Mouse (Mus musculus) liver, embryonic 16.5 days (tissue): ENCODE measurements around the gene Cep68. TPM values are rescaled to one million over a fixed set of nuclear protein-coding genes. Genes with fewer than 3 reads are reported as not detected.

Experiments used
- ATAC-seq: fragments of 200-750 bp; cut with Nextera tagmentation; 2 replicates; pipeline ENCODE4 v1.8.0; 2017; ENCODE audit warnings: low read depth, mild to moderate bottlenecking, moderate number of reproducible peaks, moderate library complexity
- H3K27ac ChIP-seq: fragments of 300-500 bp; sonication (generic); 2 replicates; pipeline ENCODE4 v1.5.1; 2014; ENCODE audit warnings: mild to moderate bottlenecking, low read length
- H3K27me3 ChIP-seq: fragments of 300-500 bp; sonication (generic); 2 replicates; pipeline ENCODE4 v1.6.1; 2014; ENCODE audit warnings: low read depth, low read length, mixed read lengths; ENCODE audit not compliant: control insufficient read depth, insufficient read depth
- H3K36me3 ChIP-seq: fragments of 300-500 bp; sonication (generic); 2 replicates; pipeline ENCODE4 v1.6.1; 2014; ENCODE audit warnings: mild to moderate bottlenecking; ENCODE audit not compliant: control insufficient read depth, insufficient read depth
- H3K4me1 ChIP-seq: fragments of 300-500 bp; sonication (generic); 2 replicates; pipeline ENCODE4 v1.6.1; 2014; ENCODE audit warnings: low read depth, low read length, mixed read lengths; ENCODE audit not compliant: control insufficient read depth
- H3K4me2 ChIP-seq: fragments of 300-500 bp; sonication (generic); 2 replicates; pipeline ENCODE4 v1.6.1; 2014; ENCODE audit warnings: low read depth, low read length, mixed read lengths
- H3K4me3 ChIP-seq: fragments of 300-500 bp; sonication (generic); 2 replicates; pipeline ENCODE4 v1.5.1; 2014; ENCODE audit warnings: low read depth, mild to moderate bottlenecking, low read length
- H3K9ac ChIP-seq: fragments of 300-500 bp; sonication (generic); 2 replicates; pipeline ENCODE4 v1.6.1; 2014; ENCODE audit warnings: low read depth, low read length
- H3K9me3 ChIP-seq: fragments of 300-500 bp; sonication (generic); replicated peaks from 2 replicates; pipeline ENCODE4 v1.6.1; 2016; ENCODE audit warnings: low read length; ENCODE audit not compliant: control insufficient read depth
- WGBS: fragments of 180-500 bp; shearing (Covaris S2); extraction: QIAGEN DNeasy Blood & Tissue Kit; methylation state at CpG from one replicate; pipeline ENCODE4 v1.1.7; 2014; ENCODE audit not compliant: insufficient replicate concordance; 5-methylcytosine and 5-hydroxymethylcytosine counted together
- polyA plus RNA-seq: library from polyadenylated mRNA; unstranded; fragments of >200 nt; fragmentation: Nextera tagmentation; extraction: Ambion mirVana; gene quantifications from 2 replicates; pipeline ENCODE4 v1.2.1, GENCODE M21; 2015

Gene Cep68
- polyA plus RNA-seq, 1 experiment from 2014 or later: 7.4 TPM

GRCm38 (mm10) chr11:20244336-20245290 is 4.6 kb downstream of the Cep68 start:
- Histone ChIP-seq H3K9ac (no peak overlapping the region), H3K27ac (no peak overlapping the region), H3K4me2 (no peak overlapping the region), H3K9me3 (no peaks in the 10 kb centered on the region), H3K27me3 (no peaks in the 10 kb centered on the region), H3K4me3 (no peak overlapping the region), H3K36me3 (peaks cover 7% of the 10 kb centered on the region), H3K4me1 (peaks cover 31% of the 10 kb centered on the region)
- 71% methylated on average over 16 of the region's 16 CpGs for WGBS
- ATAC-seq: no peak

- ATAC-seq: peak; percentile 20; the same call in 1 of the 2 replicates
- Histone ChIP-seq H3K4me2 (no peak overlapping the region), H3K9me3 (no peaks in the 10 kb centered on the region), H3K27ac (no peak overlapping the region), H3K4me1 (peaks cover 24% of the 10 kb centered on the region), H3K9ac (no peak overlapping the region), H3K4me3 (no peak overlapping the region), H3K27me3 (no peaks in the 10 kb centered on the region), H3K36me3 (peaks cover 15% of the 10 kb centered on the region)
- 38% methylated on average over 9 of the region's 9 CpGs for WGBS
Measured at GRCm38 (mm10) chr11:20243214-20243913, 5.9 kb downstream of the Cep68 start.

GRCm38 (mm10) chr11:20242366-20243056 is 6.7 kb downstream of the Cep68 start:
- Histone ChIP-seq H3K4me2 (no peak overlapping the region), H3K4me3 (no peak overlapping the region), H3K36me3 (peaks cover 15% of the 10 kb centered on the region), H3K27me3 (no peaks in the 10 kb centered on the region), H3K27ac (no peak overlapping the region), H3K9me3 (no peaks in the 10 kb centered on the region), H3K9ac (no peak overlapping the region), H3K4me1 (peaks cover 21% of the 10 kb centered on the region)
- no peak for ATAC-seq
- 83% methylated on average over 6 of the region's 6 CpGs for WGBS

- WGBS: 84% methylated on average over 7 of the region's 7 CpGs
- Histone ChIP-seq H3K36me3 (peaks cover 24% of the 10 kb centered on the region), H3K4me3 (no peak overlapping the region), H3K4me2 (no peak overlapping the region), H3K9me3 (no peaks in the 10 kb centered on the region), H3K9ac (no peak overlapping the region), H3K27ac (no peak overlapping the region), H3K4me1 (peaks cover 10% of the 10 kb centered on the region), H3K27me3 (no peaks in the 10 kb centered on the region)
- ATAC-seq: no peak
Measured at GRCm38 (mm10) chr11:20241311-20241710, 7.9 kb downstream of the Cep68 start.

GRCm38 (mm10) chr11:20240331-20240730 is 8.9 kb downstream of the Cep68 start:
- Histone ChIP-seq H3K4me1 (peaks cover 7% of the 10 kb centered on the region), H3K27ac (no peak overlapping the region), H3K36me3 (peaks cover 29% of the 10 kb centered on the region), H3K9me3 (no peaks in the 10 kb centered on the region), H3K4me3 (no peak overlapping the region), H3K27me3 (no peaks in the 10 kb centered on the region), H3K4me2 (no peak overlapping the region), H3K9ac (no peak overlapping the region)
- WGBS: 71% methylated on average over 5 of the region's 5 CpGs
- ATAC-seq: no peak

DNA sequence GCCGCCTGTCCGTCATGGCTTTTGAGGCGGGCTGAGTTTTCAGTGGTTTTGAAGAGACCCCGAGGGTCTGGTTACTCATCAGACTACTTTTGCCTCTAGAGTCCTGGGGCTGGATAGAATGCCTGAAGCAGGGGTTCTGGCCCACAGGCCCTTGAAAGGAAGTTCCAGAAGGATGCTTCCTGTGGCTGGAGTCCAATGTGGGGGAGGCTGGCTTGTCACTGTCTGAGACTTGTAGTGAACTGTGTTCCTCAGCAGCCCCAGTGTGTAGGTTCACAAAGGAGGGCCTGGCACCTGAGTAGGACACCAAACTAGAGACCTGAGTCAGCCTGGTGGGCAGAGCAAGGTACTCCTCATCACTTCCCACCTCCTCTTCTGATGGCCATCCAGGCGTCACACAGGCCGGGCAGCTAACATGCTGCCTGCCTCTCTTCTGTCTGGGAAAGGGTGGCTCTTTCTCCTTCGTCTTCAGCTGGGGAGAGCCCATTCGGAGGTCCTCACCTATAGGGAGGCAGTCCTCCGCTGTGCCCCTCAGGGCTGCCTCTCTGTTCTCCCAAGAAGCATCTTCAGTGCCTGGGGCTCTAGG is 9.9 kb downstream of the Cep68 start:
- no peak for ATAC-seq
- H3K27ac ChIP-seq: no peak overlapping the region
- no peak overlapping the region for H3K4me2 ChIP-seq
- no peaks in the 10 kb centered on the region for H3K9me3 ChIP-seq
- H3K9ac ChIP-seq: no peak overlapping the region
- H3K4me3 ChIP-seq: no peak overlapping the region
- 87% methylated on average over 9 of the region's 9 CpGs for WGBS
- peaks cover 32% of the 10 kb centered on the region for H3K36me3 ChIP-seq
- H3K27me3 ChIP-seq: no peaks in the 10 kb centered on the region
- peaks cover 1% of the 10 kb centered on the region; the same call in 1 of the 2 replicates for H3K4me1 ChIP-seq

- WGBS: 86% methylated on average over 3 of the region's 3 CpGs
- no peaks in the 10 kb centered on the region for H3K27me3 ChIP-seq
- no peak overlapping the region for H3K27ac ChIP-seq
- H3K4me2 ChIP-seq: no peak overlapping the region
- H3K4me1 ChIP-seq: no peaks in the 10 kb centered on the region; the same call in 1 of the 2 replicates
- H3K9me3 ChIP-seq: no peaks in the 10 kb centered on the region
- no peak for ATAC-seq
- no peak overlapping the region for H3K9ac ChIP-seq
- H3K4me3 ChIP-seq: no peak overlapping the region
- peaks cover 39% of the 10 kb centered on the region for H3K36me3 ChIP-seq
Measured at GRCm38 (mm10) chr11:20237976-20238375, 11.3 kb downstream of the Cep68 start.

DNA sequence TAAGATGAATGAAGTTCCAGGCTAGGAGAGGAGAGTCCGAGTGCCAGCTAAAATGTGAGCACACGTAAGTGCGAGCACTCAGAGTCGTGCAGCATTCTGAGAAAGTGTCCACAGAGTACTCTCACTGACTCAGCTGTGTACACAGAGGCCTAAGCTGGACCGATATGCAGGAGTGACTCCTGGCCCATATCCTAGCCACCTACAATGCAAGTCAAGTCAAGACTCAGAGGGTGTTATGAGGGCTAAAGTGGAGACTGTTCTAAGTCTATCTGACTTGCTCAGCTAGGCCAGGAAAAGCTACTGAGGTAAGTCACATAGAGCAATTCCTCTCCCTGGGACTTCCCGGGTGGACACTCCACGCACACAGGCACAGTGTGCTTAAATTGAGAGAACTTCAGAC is 12.2 kb downstream of the Cep68 start:
- 88% methylated on average over 7 of the region's 7 CpGs for WGBS
- no peaks in the 10 kb centered on the region for H3K9me3 ChIP-seq
- H3K27ac ChIP-seq: no peak overlapping the region
- no peak for ATAC-seq
- no peak overlapping the region for H3K9ac ChIP-seq
- peaks cover 39% of the 10 kb centered on the region for H3K36me3 ChIP-seq
- no peaks in the 10 kb centered on the region; the same call in 1 of the 2 replicates for H3K4me1 ChIP-seq
- H3K4me2 ChIP-seq: no peak overlapping the region
- H3K27me3 ChIP-seq: no peaks in the 10 kb centered on the region
- H3K4me3 ChIP-seq: no peak overlapping the region
